Comparison of ENCODE assay signal across 10 mouse cellular contexts in genomic region chr9:99418377-99418776, GRCm38 (mm10). TPM values are rescaled to one million over a fixed set of nuclear protein-coding genes. Genes with fewer than 3 reads are reported as not detected.
A peak's percentile ranks its signal among the peaks of the same experiment; 100 is the strongest.
DNase-seq lines count a peak whose midpoint lies in the region; ATAC-seq lines count a peak whose summit lies in the region.
"Had no signal": no experiment of that assay in that cellular context is flagged by ENCODE, and none has a peak within 500 bp of the region (broad histone marks: within the 10 kb centered on the region; RNA-seq: fewer than 3 reads in every experiment).

No protein-coding gene starts in this region.

- H3K4me3 ChIP-seq in forebrain, embryonic 14.5 days (ENCODE audit: low read depth, low read length), result no peak overlapping the region
- H3K4me3 ChIP-seq in forebrain, embryonic 10.5 days, result no peak overlapping the region
- H3K4me3 ChIP-seq in hindbrain, embryonic 16.5 days (ENCODE audit: low read length), result no peak overlapping the region
- H3K4me3 ChIP-seq in neural tube, embryonic 13.5 days, result no peak overlapping the region
- H3K4me3 ChIP-seq: liver, embryonic 15.5 days had no signal

- peaks cover 24% of the 10 kb centered on the region for H3K4me1 ChIP-seq in forebrain, embryonic 14.5 days (ENCODE audit: control insufficient read depth, insufficient read depth, low read length)
- peaks cover 32% of the 10 kb centered on the region for H3K4me1 ChIP-seq in forebrain, embryonic 10.5 days
- peaks cover 37% of the 10 kb centered on the region for H3K4me1 ChIP-seq in hindbrain, embryonic 16.5 days (ENCODE audit: control insufficient read depth, insufficient read depth, low read depth, low read length)
- H3K4me1 ChIP-seq in neural tube, embryonic 13.5 days (replicated peaks), result peaks cover 58% of the 10 kb centered on the region

- H3K9me3 ChIP-seq in forebrain, embryonic 14.5 days (replicated peaks; ENCODE audit: control insufficient read depth, low read length), result no peaks in the 10 kb centered on the region
- H3K9me3 ChIP-seq in forebrain, embryonic 10.5 days, result no peaks in the 10 kb centered on the region
- no peaks in the 10 kb centered on the region for H3K9me3 ChIP-seq in hindbrain, embryonic 16.5 days (ENCODE audit: control insufficient read depth, low read length)
- H3K9me3 ChIP-seq in neural tube, embryonic 13.5 days, result no peaks in the 10 kb centered on the region
- H3K9me3 ChIP-seq: liver, embryonic 15.5 days had no signal

- H3K27me3 ChIP-seq in forebrain, embryonic 14.5 days (replicated peaks; ENCODE audit: control insufficient read depth, insufficient read depth, low read length), result no peaks in the 10 kb centered on the region
- no peaks in the 10 kb centered on the region for H3K27me3 ChIP-seq in forebrain, embryonic 10.5 days (ENCODE audit: poor library complexity, severe bottlenecking)
- H3K27me3 ChIP-seq in hindbrain, embryonic 16.5 days (replicated peaks; ENCODE audit: control insufficient read depth, insufficient read depth, low read length), result no peaks in the 10 kb centered on the region
- no peaks in the 10 kb centered on the region for H3K27me3 ChIP-seq in neural tube, embryonic 13.5 days
- H3K27me3 ChIP-seq: liver, embryonic 15.5 days had no signal

- H3K27ac ChIP-seq in forebrain, embryonic 14.5 days (ENCODE audit: low read depth, low read length), result peak overlapping the region; percentile 75
- no peak overlapping the region for H3K27ac ChIP-seq in forebrain, embryonic 10.5 days
- H3K27ac ChIP-seq in hindbrain, embryonic 16.5 days (ENCODE audit: low read depth, low read length), result peak overlapping the region; percentile 71
- 0 out of 2 replicates have a peak overlapping the region, but pooled peaks have one; percentile 34 for H3K27ac ChIP-seq in neural tube, embryonic 13.5 days (replicated peaks)
- H3K27ac ChIP-seq: liver, embryonic 15.5 days had no signal

- peak; percentile 62 for ATAC-seq in forebrain, embryonic 14.5 days
- peak; percentile 77 for ATAC-seq in hindbrain, embryonic 16.5 days
- ATAC-seq in neural tube, embryonic 13.5 days (ENCODE audit: low read depth), result peak; percentile 59

- no peaks in the 10 kb centered on the region for H3K36me3 ChIP-seq in forebrain, embryonic 14.5 days (ENCODE audit: control insufficient read depth, insufficient read depth, low read length)
- H3K36me3 ChIP-seq in forebrain, embryonic 10.5 days (replicated peaks), result no peaks in the 10 kb centered on the region
- no peaks in the 10 kb centered on the region for H3K36me3 ChIP-seq in hindbrain, embryonic 16.5 days (ENCODE audit: control insufficient read depth, insufficient read depth, low read length)
- no peaks in the 10 kb centered on the region for H3K36me3 ChIP-seq in neural tube, embryonic 13.5 days
- H3K36me3 ChIP-seq: liver, embryonic 15.5 days had no signal

- no peak overlapping the region for H3K9ac ChIP-seq in forebrain, embryonic 14.5 days (ENCODE audit: low read length)
- H3K9ac ChIP-seq in hindbrain, embryonic 16.5 days (ENCODE audit: low read depth, low read length), result no peak overlapping the region
- no peak overlapping the region for H3K9ac ChIP-seq in neural tube, embryonic 13.5 days
- H3K9ac ChIP-seq: liver, embryonic 15.5 days had no signal

- 28% methylated on average over 5 of the region's 5 CpGs for WGBS in forebrain, embryonic 14.5 days
- WGBS in forebrain, embryonic 10.5 days, result 86% methylated on average over 5 of the region's 5 CpGs
- 46% methylated on average over 5 of the region's 5 CpGs for WGBS in hindbrain, embryonic 16.5 days
- 52% methylated on average over 5 of the region's 5 CpGs for WGBS in neural tube, embryonic 13.5 days

- no peak overlapping the region for H3K4me2 ChIP-seq in forebrain, embryonic 14.5 days (ENCODE audit: low read length)
- H3K4me2 ChIP-seq in hindbrain, embryonic 16.5 days (ENCODE audit: low read length), result no peak overlapping the region; the same call in 1 of the 2 replicates
- H3K4me2 ChIP-seq in neural tube, embryonic 13.5 days, result no peak overlapping the region
- H3K4me2 ChIP-seq: liver, embryonic 15.5 days had no signal

- DNase-seq in forebrain, embryonic 14.5 days (ENCODE audit: low spot score), result peak; percentile 88
- DNase-seq in forebrain, embryonic 10.5 days (ENCODE audit: extremely low spot score, low spot score), result no peak
- DNase-seq in Muller cell, postnatal 12 days (ENCODE audit: inconsistent ontology term), result peak; percentile 58
- DNase-seq in thymus, postnatal 36 days, result no peak
- no peak for DNase-seq in thymus, postnatal 14 days
- DNase-seq in spleen, postnatal 10 days (ENCODE audit: low spot score in 2 of 2), result no peak

RNA-seq across cellular contexts. Expression of gene Mras, which starts 18.8 kb away (rescaled TPM):
- polyA plus RNA-seq in forebrain, embryonic 14.5 days (2014; fragmentation: Nextera tagmentation; extraction: Ambion mirVana), result 51.8 and 56.8 TPM in 2 replicates
- polyA plus RNA-seq in forebrain, embryonic 10.5 days (2016; fragmentation: Nextera tagmentation; extraction: Ambion mirVana), result 7.6 and 8.7 TPM in 2 replicates
- polyA plus RNA-seq in hindbrain, embryonic 16.5 days (2015; fragmentation: Nextera tagmentation; extraction: Ambion mirVana), result 53.1 and 53.4 TPM in 2 replicates
- polyA plus RNA-seq in neural tube, embryonic 13.5 days (2015; fragmentation: Nextera tagmentation; extraction: Ambion mirVana), result 49.0 and 51.1 TPM in 2 replicates

RNA-seq across cellular contexts. Expression of gene Nme9, which starts 32.9 kb away (rescaled TPM):
- 0.54 and 1.5 TPM in 2 replicates for polyA plus RNA-seq in forebrain, embryonic 14.5 days (2014; fragmentation: Nextera tagmentation; extraction: Ambion mirVana)
- polyA plus RNA-seq in forebrain, embryonic 10.5 days (2016; fragmentation: Nextera tagmentation; extraction: Ambion mirVana), result not detected in 2 replicates
- polyA plus RNA-seq in hindbrain, embryonic 16.5 days (2015; fragmentation: Nextera tagmentation; extraction: Ambion mirVana), result 0.73 and 1.0 TPM in 2 replicates
- not detected in 2 replicates for polyA plus RNA-seq in neural tube, embryonic 13.5 days (2015; fragmentation: Nextera tagmentation; extraction: Ambion mirVana)
- polyA plus RNA-seq: frontal cortex, adult 2 months; liver, embryonic 15.5 days had no signal

Comparison
In these comparisons a context has a peak if more than half of its experiments do, and no peak if none do; other contexts are left out.
1. DNase-seq: peak in forebrain, embryonic 14.5 days (single experiment) and Muller cell, postnatal 12 days (single experiment); none in forebrain, embryonic 10.5 days (single experiment), thymus, postnatal 36 days (0 of 2), thymus, postnatal 14 days (single experiment) and spleen, postnatal 10 days (0 of 2).
2. Peak in every context shown above with its lines, with median percentiles within 50 percentile points of each other: ATAC-seq.